Mouse (Mus musculus): Measurements from ENCODE around the gene Cd93.

DNA sequence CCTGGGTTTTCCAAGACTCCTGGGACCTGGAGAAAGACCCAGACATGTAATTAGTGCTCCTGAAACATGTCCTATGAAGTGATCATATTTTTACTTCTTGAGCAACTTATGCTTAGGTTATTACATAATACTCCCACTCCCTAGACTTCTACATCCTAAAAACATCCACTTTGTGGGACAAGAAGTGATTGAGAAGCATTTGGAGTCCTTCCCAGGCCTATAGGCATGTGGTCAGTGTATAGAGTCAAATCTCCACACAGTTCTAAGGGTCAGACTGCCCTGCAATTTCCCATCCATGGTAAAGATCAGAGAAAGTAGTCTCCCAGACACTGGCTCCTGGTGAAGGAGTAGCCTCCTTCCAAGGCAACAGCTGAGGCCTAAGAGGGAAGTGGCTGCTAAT, 12.0 kb upstream of the Cd93 start:
- TF ChIP-seq CTCF (IDR thresholded peaks at IDR 0.05) (no peak), POLR2A (IDR thresholded peaks at IDR 0.05; ENCODE audit: insufficient read depth, low read depth, low read length) (no peak)

Measured in heart, adult 2 months (tissue).